Mouse (Mus musculus): ENCODE data around the gene Cep57l1. TPM values are rescaled to one million over a fixed set of nuclear protein-coding genes. Genes with fewer than 3 reads are reported as not detected.

The Cep57l1 gene
- polyA plus RNA-seq, 1 experiment from 2014 or later: 19.7 TPM

- Histone ChIP-seq H3K36me3 (no peaks in the 10 kb centered on the region), H3K27me3 (no peaks in the 10 kb centered on the region), H3K4me1 (no peaks in the 10 kb centered on the region), H3K27ac (no peak overlapping the region), H3K4me2 (replicated peaks) (no peak overlapping the region), H3K4me3 (no peak overlapping the region), H3K9ac (no peak overlapping the region), H3K9me3 (replicated peaks) (no peaks in the 10 kb centered on the region)
- ATAC-seq (ENCODE audit: low FRiP score): no peak
Observed at GRCm38 (mm10) chr10:41758041-41758440, 51.6 kb downstream of the Cep57l1 start.

- no peak for ATAC-seq (ENCODE audit: low FRiP score)
- Histone ChIP-seq H3K27me3 (no peaks in the 10 kb centered on the region), H3K27ac (no peak overlapping the region), H3K9me3 (replicated peaks) (no peaks in the 10 kb centered on the region), H3K4me1 (no peaks in the 10 kb centered on the region), H3K36me3 (no peaks in the 10 kb centered on the region), H3K4me3 (no peak overlapping the region), H3K9ac (no peak overlapping the region), H3K4me2 (replicated peaks) (no peak overlapping the region)
- 97% methylated on average over 5 of the region's 5 CpGs for WGBS
Observed at GRCm38 (mm10) chr10:41757226-41757625, 52.4 kb downstream of the Cep57l1 start.

- ATAC-seq (ENCODE audit: low FRiP score): no peak
- H3K4me2 ChIP-seq (replicated peaks): no peak overlapping the region
- 84% methylated on average over 14 of the region's 14 CpGs for WGBS
- no peaks in the 10 kb centered on the region for H3K36me3 ChIP-seq
- no peaks in the 10 kb centered on the region for H3K27me3 ChIP-seq
- no peaks in the 10 kb centered on the region for H3K4me1 ChIP-seq
- no peak overlapping the region for H3K27ac ChIP-seq
- H3K9ac ChIP-seq: no peak overlapping the region
- H3K9me3 ChIP-seq (replicated peaks): no peaks in the 10 kb centered on the region
- no peak overlapping the region for H3K4me3 ChIP-seq
Observed at GRCm38 (mm10) chr10:41751867-41752480, 57.7 kb downstream of the Cep57l1 start.

- H3K9ac ChIP-seq: no peak overlapping the region
- H3K9me3 ChIP-seq (replicated peaks): no peaks in the 10 kb centered on the region
- H3K36me3 ChIP-seq: peaks cover 5% of the 10 kb centered on the region; the same call in 1 of the 2 replicates
- H3K4me1 ChIP-seq: no peaks in the 10 kb centered on the region
- no peaks in the 10 kb centered on the region for H3K27me3 ChIP-seq
- ATAC-seq (ENCODE audit: low FRiP score): no peak
- no peak overlapping the region for H3K4me3 ChIP-seq
- 79% methylated on average over 3 of the region's 3 CpGs for WGBS
- H3K27ac ChIP-seq: no peak overlapping the region
- no peak overlapping the region for H3K4me2 ChIP-seq (replicated peaks)
Observed at GRCm38 (mm10) chr10:41749306-41749705, 60.4 kb downstream of the Cep57l1 start.

- H3K4me2 ChIP-seq (replicated peaks): no peak overlapping the region
- H3K9me3 ChIP-seq (replicated peaks): no peaks in the 10 kb centered on the region
- no peaks in the 10 kb centered on the region for H3K27me3 ChIP-seq
- H3K27ac ChIP-seq: no peak overlapping the region
- peaks cover 5% of the 10 kb centered on the region; the same call in 1 of the 2 replicates for H3K36me3 ChIP-seq
- no peak for ATAC-seq (ENCODE audit: low FRiP score)
- no peak overlapping the region for H3K4me3 ChIP-seq
- 94% methylated on average over 5 of the region's 5 CpGs for WGBS
- H3K4me1 ChIP-seq: no peaks in the 10 kb centered on the region
- H3K9ac ChIP-seq: no peak overlapping the region
Observed at GRCm38 (mm10) chr10:41746554-41746953, 63.1 kb downstream of the Cep57l1 start.

- no peak for ATAC-seq (ENCODE audit: low FRiP score)
Observed at GRCm38 (mm10) chr10:41744006-41744405, 65.7 kb downstream of the Cep57l1 start.

GRCm38 (mm10) chr10:41740221-41740620 lies 69.5 kb downstream of the Cep57l1 start:
- peaks cover 17% of the 10 kb centered on the region for H3K36me3 ChIP-seq
- no peak for ATAC-seq (ENCODE audit: low FRiP score)
- 93% methylated on average over 2 of the region's 2 CpGs for WGBS
- H3K9me3 ChIP-seq (replicated peaks): no peaks in the 10 kb centered on the region
- H3K4me2 ChIP-seq (replicated peaks): no peak overlapping the region
- H3K27ac ChIP-seq: no peak overlapping the region
- H3K4me1 ChIP-seq: no peaks in the 10 kb centered on the region
- H3K9ac ChIP-seq: no peak overlapping the region
- no peak overlapping the region for H3K4me3 ChIP-seq
- no peaks in the 10 kb centered on the region for H3K27me3 ChIP-seq

More at GRCm38 (mm10) chr10:41744006-41744405, 65.7 kb downstream of the Cep57l1 start:
- WGBS: 86% methylated on average over 4 of the region's 4 CpGs
- H3K4me2 ChIP-seq (replicated peaks): no peak overlapping the region
- no peaks in the 10 kb centered on the region for H3K4me1 ChIP-seq
- no peaks in the 10 kb centered on the region for H3K27me3 ChIP-seq
- no peak overlapping the region for H3K4me3 ChIP-seq
- H3K9ac ChIP-seq: no peak overlapping the region
- H3K27ac ChIP-seq: no peak overlapping the region
- peaks cover 5% of the 10 kb centered on the region; the same call in 1 of the 2 replicates for H3K36me3 ChIP-seq
- no peaks in the 10 kb centered on the region for H3K9me3 ChIP-seq (replicated peaks)

GRCm38 (mm10) chr10:41737245-41737644 lies 72.4 kb downstream of the Cep57l1 start:
- H3K36me3 ChIP-seq: peaks cover 12% of the 10 kb centered on the region
- WGBS: 95% methylated on average over 16 of the region's 16 CpGs

GRCm38 (mm10) chr10:41735398-41735797 lies 74.3 kb downstream of the Cep57l1 start:
- no peaks in the 10 kb centered on the region for H3K4me1 ChIP-seq
- no peaks in the 10 kb centered on the region for H3K27me3 ChIP-seq
- no peaks in the 10 kb centered on the region for H3K9me3 ChIP-seq (replicated peaks)
- peaks cover 15% of the 10 kb centered on the region for H3K36me3 ChIP-seq
- no peak overlapping the region for H3K4me3 ChIP-seq
- H3K9ac ChIP-seq: no peak overlapping the region
- WGBS: 80% methylated on average over 6 of the region's 6 CpGs
- ATAC-seq (ENCODE audit: low FRiP score): no peak
- H3K27ac ChIP-seq: no peak overlapping the region
- no peak overlapping the region for H3K4me2 ChIP-seq (replicated peaks)

More at GRCm38 (mm10) chr10:41737245-41737644, 72.4 kb downstream of the Cep57l1 start:
- no peaks in the 10 kb centered on the region for H3K9me3 ChIP-seq (replicated peaks)
- H3K9ac ChIP-seq: no peak overlapping the region
- H3K4me2 ChIP-seq (replicated peaks): no peak overlapping the region
- H3K4me3 ChIP-seq: no peak overlapping the region
- ATAC-seq (ENCODE audit: low FRiP score): no peak
- H3K27ac ChIP-seq: no peak overlapping the region
- H3K4me1 ChIP-seq: no peaks in the 10 kb centered on the region
- no peaks in the 10 kb centered on the region for H3K27me3 ChIP-seq

GRCm38 (mm10) chr10:41733214-41733613 lies 76.5 kb downstream of the Cep57l1 start:
- no peak for ATAC-seq (ENCODE audit: low FRiP score)
- 97% methylated on average over 3 of the region's 3 CpGs for WGBS
- H3K4me2 ChIP-seq (replicated peaks): no peak overlapping the region

GRCm38 (mm10) chr10:41731932-41732331 lies 77.7 kb downstream of the Cep57l1 start:
- H3K27ac ChIP-seq: no peak overlapping the region
- H3K4me3 ChIP-seq: no peak overlapping the region
- no peak for ATAC-seq (ENCODE audit: low FRiP score)
- H3K27me3 ChIP-seq: no peaks in the 10 kb centered on the region
- peaks cover 8% of the 10 kb centered on the region for H3K36me3 ChIP-seq
- H3K9me3 ChIP-seq (replicated peaks): no peaks in the 10 kb centered on the region
- 93% methylated on average over 4 of the region's 4 CpGs for WGBS
- H3K4me2 ChIP-seq (replicated peaks): no peak overlapping the region
- no peaks in the 10 kb centered on the region for H3K4me1 ChIP-seq
- H3K9ac ChIP-seq: no peak overlapping the region

More at GRCm38 (mm10) chr10:41733214-41733613, 76.5 kb downstream of the Cep57l1 start:
- Histone ChIP-seq H3K27ac (no peak overlapping the region), H3K9me3 (replicated peaks) (no peaks in the 10 kb centered on the region), H3K36me3 (peaks cover 15% of the 10 kb centered on the region), H3K4me1 (no peaks in the 10 kb centered on the region), H3K27me3 (no peaks in the 10 kb centered on the region), H3K9ac (no peak overlapping the region), H3K4me3 (no peak overlapping the region)

GRCm38 (mm10) chr10:41730746-41731145 lies 78.9 kb downstream of the Cep57l1 start:
- no peaks in the 10 kb centered on the region for H3K27me3 ChIP-seq
- no peak overlapping the region for H3K4me2 ChIP-seq (replicated peaks)
- no peak overlapping the region for H3K4me3 ChIP-seq
- H3K4me1 ChIP-seq: no peaks in the 10 kb centered on the region
- no peaks in the 10 kb centered on the region for H3K9me3 ChIP-seq (replicated peaks)
- 95% methylated on average over 10 of the region's 10 CpGs for WGBS
- H3K36me3 ChIP-seq: peaks cover 8% of the 10 kb centered on the region
- no peak for ATAC-seq (ENCODE audit: low FRiP score)
- no peak overlapping the region for H3K9ac ChIP-seq
- no peak overlapping the region for H3K27ac ChIP-seq

- no peak for ATAC-seq (ENCODE audit: low FRiP score)
- H3K27ac ChIP-seq: no peak overlapping the region
- 82% methylated on average over 9 of the region's 9 CpGs for WGBS
- H3K4me3 ChIP-seq: no peak overlapping the region
- no peaks in the 10 kb centered on the region for H3K9me3 ChIP-seq (replicated peaks)
- H3K4me1 ChIP-seq: no peaks in the 10 kb centered on the region
- peaks cover 8% of the 10 kb centered on the region for H3K36me3 ChIP-seq
- H3K4me2 ChIP-seq (replicated peaks): no peak overlapping the region
- no peak overlapping the region for H3K9ac ChIP-seq
- no peaks in the 10 kb centered on the region for H3K27me3 ChIP-seq
Observed at GRCm38 (mm10) chr10:41726215-41726614, 83.5 kb downstream of the Cep57l1 start.
